Mouse (Mus musculus) urinary bladder, postnatal 14 days (tissue): ENCODE measurements at regions not wholly inside any gene's neighbourhood (a gene's known extent, or its start where the extent isn't known, plus 50 kb on each side); places are given as distances from the start of the nearest gene placed in this dataset.

ENCODE experiments used
- DNase-seq: peaks from one replicate; pipeline ENCODE4 v3.0.0; 2021; ENCODE audit warnings: low spot score

DNA sequence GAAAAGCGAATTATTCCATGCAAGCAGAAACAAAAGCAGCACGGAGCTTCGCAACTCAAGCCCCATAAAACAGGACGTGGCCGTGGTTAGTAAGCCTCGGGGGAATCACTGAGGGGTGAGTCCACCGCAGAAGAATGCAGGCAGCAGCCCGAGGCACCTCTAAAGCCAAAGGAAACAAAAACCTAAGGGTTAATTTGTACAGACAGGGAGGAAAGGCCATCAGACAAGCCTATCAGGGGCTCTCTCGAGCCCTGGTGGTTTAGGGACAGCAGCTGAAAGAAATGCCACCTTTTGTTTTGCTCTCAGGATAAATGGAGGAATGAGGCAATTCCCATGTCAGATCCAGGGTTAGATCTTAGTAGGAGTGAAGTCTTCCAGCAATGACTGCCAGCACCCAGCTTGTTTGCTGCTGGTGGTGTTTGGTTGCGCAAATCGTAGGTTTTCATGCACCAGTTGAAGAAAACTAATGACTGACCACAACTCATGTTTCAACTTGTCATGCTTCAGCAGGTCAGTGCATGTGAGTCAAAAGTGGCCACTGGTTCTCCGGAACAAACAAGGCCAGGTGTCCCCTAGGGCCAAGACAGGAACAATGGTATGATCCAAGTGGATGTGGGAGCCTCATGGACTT, 173.9 kb upstream of the Dapk1 start:
- peak; percentile 53 for DNase-seq

DNA sequence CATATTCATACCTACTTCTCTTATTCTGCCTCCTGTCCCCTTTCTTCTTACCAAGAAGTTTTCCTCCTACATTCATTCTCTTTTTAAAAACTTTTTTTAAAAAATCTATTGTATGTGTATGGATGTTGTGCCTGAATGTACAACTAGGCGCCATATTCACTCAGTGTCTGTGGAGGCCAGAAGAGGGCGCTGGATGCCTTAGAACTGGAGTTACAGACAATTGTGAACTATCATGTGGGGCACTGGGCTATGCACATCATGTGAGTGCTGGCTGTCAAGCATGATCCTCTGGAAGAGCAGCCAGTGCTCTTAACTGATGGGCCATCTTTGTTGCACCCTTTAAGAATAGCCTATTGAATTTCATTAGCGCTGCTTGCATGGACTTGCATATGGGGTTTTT, 172.6 kb upstream of the Dapk1 start:
- DNase-seq: no peak

DNA sequence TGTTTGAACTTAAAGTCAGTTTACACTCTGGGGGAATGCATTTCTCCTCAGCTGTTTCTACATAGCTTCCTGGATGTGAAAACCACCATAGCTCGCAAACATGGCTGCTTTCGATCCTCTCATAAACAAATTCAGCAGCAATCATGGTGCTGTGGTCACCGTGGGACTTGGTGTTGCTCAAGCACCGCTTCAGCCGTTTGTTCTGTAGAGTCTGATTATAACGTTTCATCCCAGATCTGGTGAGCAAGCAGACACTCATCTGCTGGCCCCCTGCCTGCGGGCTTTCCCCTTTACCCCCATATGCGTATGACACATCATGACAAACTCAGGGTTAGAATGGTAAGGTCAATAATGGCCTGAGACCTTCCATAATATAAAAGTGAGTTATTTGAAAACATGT, 170.3 kb upstream of the Dapk1 start:
- DNase-seq: no peak

- DNase-seq: no peak
Observed at GRCm38 (mm10) chr13:60434221-60435210, 167.2 kb upstream of the Dapk1 start.

DNA sequence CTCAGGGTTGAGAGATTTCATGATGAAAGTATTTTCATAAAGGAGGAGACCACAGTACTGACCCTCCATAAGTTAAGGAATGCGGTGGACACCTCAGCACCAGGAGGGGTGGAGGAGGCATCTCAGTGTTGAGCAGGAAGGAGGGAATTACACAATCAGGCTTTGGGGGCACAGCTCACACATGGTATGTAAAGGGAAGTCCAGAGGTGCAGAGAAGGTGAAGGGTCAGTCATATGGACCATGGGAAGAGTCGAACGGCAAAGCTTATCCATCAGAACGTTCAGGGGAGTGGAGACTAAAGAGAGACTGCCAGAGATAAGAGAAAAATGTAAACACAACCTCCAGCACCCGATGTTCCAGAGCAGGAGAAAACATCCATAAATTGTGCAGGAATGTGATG, 166.4 kb upstream of the Dapk1 start:
- DNase-seq: no peak

GRCm38 (mm10) chr13:60438177-60438576, 163.6 kb upstream of the Dapk1 start:
- DNase-seq: no peak

- DNase-seq: no peak
Observed at GRCm38 (mm10) chr13:60440586-60440985, 161.2 kb upstream of the Dapk1 start.

DNA sequence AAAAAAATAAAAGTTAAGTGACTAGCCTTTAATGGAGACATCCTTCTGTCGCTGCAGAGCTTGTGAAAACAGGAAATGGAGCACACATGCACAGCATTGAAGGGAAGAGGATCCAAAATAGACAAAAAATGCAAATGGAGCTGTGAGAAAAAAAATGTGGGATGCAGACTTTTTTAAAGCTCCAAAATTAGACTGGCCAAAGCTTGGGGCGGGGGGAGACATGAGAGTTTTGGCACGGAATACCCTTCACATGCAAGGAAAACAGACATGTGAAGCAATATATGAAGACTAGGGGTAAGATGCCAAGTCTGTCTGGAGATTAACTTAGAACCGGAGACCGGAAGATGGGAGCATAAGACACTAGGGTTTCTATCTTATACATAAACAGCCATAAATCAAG, 156.6 kb upstream of the Dapk1 start:
- DNase-seq: no peak

DNA sequence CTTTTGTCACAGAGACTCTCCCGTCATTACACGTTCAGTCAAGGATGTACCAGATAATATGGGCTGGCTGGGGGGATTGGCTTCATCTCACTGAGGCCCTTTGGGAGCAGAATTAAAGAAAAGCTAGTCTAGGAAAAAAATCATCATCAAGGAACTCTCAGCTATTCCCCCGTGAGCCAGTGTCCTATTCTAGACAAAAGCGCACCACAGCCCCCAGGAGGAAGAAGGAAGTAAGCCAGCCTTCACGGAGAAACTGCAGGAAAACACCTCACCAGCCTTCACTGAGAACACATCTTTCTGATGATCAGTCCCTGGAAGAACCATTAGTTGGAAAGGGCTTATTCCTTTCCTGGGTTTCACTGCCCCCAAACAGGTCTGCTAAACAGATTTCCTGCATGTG, 154.8 kb upstream of the Dapk1 start:
- no peak for DNase-seq

DNA sequence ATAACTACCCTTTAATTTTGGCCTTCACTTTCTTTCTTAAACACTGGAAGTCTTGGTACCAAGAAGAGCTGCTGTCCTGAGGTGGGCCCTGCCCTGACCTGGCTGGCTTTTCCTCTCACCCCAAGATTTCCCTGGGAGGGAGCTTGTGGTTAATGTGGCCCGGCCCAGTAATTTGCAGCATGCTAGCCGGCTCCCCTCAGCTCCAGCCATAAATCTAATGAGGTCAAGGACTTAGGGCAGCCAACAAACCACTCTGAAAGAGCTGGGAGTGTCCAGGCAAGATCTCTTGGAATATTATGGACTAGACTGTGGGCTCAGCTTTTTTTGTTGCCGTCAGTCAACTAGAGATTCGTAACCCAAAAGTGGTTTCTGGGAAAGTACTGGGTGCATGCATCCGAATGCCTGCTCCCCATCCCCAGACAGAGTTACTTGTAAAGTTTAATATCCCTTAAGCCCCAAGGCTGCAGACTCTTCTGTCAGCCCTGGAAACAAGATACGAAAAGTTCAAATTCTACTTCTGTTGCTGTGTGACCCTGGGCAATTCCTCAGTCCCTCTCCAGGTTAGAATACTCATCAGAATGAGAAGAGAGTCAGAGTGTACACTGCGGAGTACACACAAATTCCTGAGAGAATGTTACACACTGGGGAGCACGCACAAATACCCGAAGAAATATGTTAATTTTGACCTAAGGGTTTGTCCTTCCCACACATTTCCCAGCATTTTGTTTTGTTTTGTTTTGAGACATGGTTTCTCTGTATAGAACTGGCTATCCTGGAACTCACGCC, 150.8 kb upstream of the Dapk1 start:
- DNase-seq: peak; percentile 27

DNA sequence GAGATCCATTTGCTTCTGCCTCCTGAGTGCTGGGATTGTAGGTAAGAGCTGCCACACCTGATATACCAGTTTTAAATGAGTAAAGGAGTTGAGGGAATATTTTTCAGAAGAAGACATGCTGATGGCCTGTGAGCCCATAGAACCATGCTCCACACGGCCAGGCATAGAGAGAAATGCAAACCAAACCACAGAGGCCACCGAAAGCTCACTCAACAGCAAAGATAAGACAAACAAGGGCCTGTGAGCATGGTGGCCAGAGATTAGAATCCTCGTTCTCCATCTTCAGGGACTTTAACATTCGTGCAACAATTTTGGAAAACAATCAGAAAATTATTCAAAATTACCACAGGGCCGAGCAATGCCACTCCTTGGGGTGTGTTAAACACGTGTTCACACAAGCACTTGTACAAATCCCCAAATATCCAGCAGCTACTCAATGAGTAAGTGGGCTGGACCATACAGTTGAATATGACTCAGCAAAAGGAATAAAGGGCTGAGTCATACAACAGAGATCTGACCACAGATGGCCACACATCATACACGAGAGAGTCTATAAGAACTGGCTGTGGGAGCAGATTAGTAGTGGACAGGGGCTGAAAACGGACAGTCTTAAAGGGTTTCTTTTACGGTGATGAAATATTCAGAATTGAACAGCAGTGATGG, 147.8 kb upstream of the Dapk1 start:
- DNase-seq: no peak

DNA sequence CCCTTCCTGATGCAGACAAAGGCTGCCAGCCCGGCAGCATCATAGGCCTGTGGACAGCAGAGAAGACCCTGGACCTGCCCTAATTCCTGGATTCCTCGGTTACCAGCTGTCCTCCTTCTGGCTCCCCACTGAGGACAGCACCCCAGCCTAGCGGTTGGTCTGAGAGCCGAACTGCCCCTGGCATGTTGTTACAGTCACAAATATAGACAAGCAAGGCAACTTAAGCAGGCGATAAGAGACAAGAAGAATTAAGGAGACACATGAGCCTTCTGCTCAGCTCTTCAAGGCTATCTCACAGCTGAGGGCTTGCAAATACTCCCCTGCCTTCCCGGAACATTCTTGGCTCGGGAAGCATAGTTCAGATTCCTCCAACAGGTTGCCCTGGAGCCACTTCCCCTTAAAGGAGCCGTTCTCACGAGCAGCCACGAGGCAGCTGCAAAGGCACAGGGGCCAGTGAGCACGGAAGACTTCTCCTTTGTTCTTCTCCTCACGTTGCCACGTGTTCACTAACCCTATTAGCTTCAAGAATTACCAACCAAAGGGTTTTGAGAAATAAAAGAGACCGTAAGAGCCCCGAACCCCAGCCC, 146.6 kb upstream of the Dapk1 start:
- peak; percentile 68 for DNase-seq

- DNase-seq: no peak
Observed at GRCm38 (mm10) chr13:60455863-60456551, 145.7 kb upstream of the Dapk1 start.

DNA sequence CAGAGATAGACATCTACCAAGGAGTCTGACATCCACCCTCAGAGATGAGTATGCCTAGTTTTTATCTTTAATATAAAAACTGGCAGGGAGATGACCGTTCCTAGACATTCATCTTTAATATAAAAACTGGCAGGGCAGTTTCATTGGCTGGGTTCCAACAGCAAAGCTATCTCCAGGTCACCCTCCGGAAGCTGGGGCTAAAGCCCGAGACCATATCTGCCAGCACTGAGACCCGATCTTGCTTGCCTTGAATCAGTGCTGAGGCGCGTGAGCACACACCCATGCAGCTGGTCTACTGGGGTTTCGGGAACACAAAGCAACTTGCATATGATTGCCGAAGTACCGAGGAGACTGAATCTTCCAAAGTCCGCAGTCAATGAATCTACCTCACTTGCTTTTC, 144.5 kb upstream of the Dapk1 start:
- no peak for DNase-seq

DNA sequence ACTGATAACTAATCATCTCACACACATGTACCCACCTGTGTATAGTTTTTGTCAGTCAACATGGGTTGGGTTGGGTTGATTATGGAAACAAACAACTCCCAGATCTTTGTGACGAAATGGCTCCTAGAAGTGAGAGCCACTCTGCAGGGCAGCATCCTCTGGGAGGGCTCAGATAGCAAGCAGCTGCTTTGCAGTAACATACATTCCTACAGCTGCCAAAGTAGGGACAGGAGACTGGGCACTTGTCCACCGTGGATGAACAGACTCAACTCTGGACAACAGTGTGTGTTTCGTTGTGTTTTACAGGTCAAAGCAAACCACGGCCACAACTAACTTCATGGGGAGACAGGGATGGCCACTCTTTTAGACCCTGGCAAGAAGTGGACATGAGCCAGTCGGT, 142.7 kb upstream of the Dapk1 start:
- DNase-seq: no peak

- no peak for DNase-seq
Observed at GRCm38 (mm10) chr13:60466553-60467313, 135.0 kb upstream of the Dapk1 start.

GRCm38 (mm10) chr13:60467821-60468579, 133.7 kb upstream of the Dapk1 start:
- peak; percentile 45 for DNase-seq

- no peak for DNase-seq
Observed at GRCm38 (mm10) chr13:60470426-60471398, 131.0 kb upstream of the Dapk1 start.
